Mouse (Mus musculus): ENCODE measurements around the gene Ddx10. TPM values are rescaled to one million over a fixed set of nuclear protein-coding genes. Genes with fewer than 3 reads are reported as not detected.

Ddx10 gene
- polyA plus RNA-seq (2016; fragmentation: Nextera tagmentation; extraction: Ambion mirVana): 21.1 and 31.4 TPM in 2 replicates

DNA sequence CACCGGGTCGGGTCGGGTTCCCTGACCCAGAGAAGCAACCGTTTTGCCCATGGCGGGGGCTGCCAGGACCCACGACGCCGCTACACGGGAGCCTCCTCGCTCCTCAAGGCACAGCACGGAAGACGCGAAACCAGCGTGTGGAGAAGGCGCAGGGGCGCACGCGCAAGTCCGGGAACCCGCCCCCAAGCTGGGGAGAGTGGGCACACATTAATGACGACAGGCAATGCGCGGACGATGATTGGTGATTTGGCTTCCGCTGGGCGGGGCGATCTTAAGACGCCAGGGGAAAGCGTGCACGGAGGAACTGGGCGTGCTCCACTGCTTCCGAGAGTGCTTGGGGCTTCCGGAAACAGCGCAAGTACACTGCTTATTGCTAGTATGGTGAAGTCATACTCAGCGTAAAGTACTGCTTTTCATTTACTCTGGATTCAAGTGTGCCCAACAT lies at the start of gene Ddx10:
Gene Ddx10 (minus strand): TSS at position 101 of the 445 bp plus-strand sequence.
- peak; percentile 95 for DNase-seq (ENCODE audit: low spot score)
- Histone ChIP-seq H3K27me3 (ENCODE audit: insufficient read depth, poor library complexity, severe bottlenecking) (no peaks in the 10 kb centered on the region), H3K4me3 (peak within 1 kb of the TSS; percentile 91), H3K9me3 (no peaks in the 10 kb centered on the region), H3K27ac (peak within 1 kb of the TSS; percentile 72), H3K36me3 (no peaks in the 10 kb centered on the region), H3K4me1 (replicated peaks) (peaks cover 21% of the 10 kb centered on the region)
- under 1% methylated on average over 35 of the region's 35 CpGs for WGBS

DNA sequence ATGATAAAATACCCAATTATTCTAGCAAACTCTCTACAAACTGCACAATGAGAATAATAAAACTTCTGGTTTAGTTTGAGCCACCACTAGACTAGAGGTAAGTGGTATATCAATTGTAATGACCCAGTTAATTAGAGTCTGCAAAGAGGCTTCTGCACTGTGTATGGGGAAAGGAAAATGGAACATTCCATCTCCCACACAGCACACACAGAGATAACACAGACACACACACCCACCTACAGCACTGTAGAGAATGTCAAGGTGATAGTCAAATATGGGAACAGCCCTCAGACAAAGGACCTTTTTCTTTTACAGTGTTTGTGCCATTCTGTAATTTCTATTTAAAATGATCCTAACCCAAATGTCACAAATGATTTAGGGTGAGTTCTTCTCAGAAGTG lies 45.0 kb upstream of the Ddx10 start:
- H3K27ac ChIP-seq: no peak overlapping the region
- no peaks in the 10 kb centered on the region for H3K9me3 ChIP-seq
- no peak for DNase-seq (ENCODE audit: low spot score)
- H3K36me3 ChIP-seq: no peaks in the 10 kb centered on the region
- no peak overlapping the region for H3K4me3 ChIP-seq
- no peaks in the 10 kb centered on the region for H3K27me3 ChIP-seq (ENCODE audit: insufficient read depth, poor library complexity, severe bottlenecking)
- no peaks in the 10 kb centered on the region for H3K4me1 ChIP-seq (replicated peaks)

GRCm38 (mm10) chr9:53290006-53290405 lies 42.2 kb upstream of the Ddx10 start:
- Histone ChIP-seq H3K36me3 (no peaks in the 10 kb centered on the region), H3K27me3 (ENCODE audit: insufficient read depth, poor library complexity, severe bottlenecking) (no peaks in the 10 kb centered on the region), H3K4me3 (no peak overlapping the region), H3K27ac (no peak overlapping the region), H3K9me3 (no peaks in the 10 kb centered on the region), H3K4me1 (replicated peaks) (no peaks in the 10 kb centered on the region)
- DNase-seq (ENCODE audit: low spot score): no peak
- 90% methylated on average over 3 of the region's 3 CpGs for WGBS

DNA sequence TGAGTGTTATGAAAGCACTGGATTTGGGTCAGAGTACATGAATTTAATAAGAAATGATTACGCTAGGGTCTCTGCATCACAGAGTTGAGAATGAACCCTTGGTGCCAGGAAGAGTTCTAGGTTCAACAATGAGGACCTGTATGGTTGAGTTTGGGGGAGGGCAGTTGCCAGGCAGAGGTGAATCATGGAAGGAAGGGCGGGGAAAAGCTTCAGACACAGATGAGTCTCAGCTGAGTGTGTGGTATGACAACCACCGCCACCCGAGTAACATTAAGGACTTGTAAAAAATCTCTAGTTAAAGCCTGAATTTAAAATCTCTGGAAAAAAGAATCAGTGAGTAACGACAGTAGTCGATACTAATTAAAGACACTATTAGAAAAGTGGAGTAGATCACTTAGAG lies 38.9 kb upstream of the Ddx10 start:
- WGBS: 88% methylated on average over 6 of the region's 6 CpGs
- Histone ChIP-seq H3K36me3 (no peaks in the 10 kb centered on the region), H3K4me3 (no peak overlapping the region), H3K9me3 (no peaks in the 10 kb centered on the region), H3K27ac (no peak overlapping the region), H3K27me3 (ENCODE audit: insufficient read depth, poor library complexity, severe bottlenecking) (no peaks in the 10 kb centered on the region), H3K4me1 (replicated peaks) (no peaks in the 10 kb centered on the region)
- DNase-seq (ENCODE audit: low spot score): no peak

DNA sequence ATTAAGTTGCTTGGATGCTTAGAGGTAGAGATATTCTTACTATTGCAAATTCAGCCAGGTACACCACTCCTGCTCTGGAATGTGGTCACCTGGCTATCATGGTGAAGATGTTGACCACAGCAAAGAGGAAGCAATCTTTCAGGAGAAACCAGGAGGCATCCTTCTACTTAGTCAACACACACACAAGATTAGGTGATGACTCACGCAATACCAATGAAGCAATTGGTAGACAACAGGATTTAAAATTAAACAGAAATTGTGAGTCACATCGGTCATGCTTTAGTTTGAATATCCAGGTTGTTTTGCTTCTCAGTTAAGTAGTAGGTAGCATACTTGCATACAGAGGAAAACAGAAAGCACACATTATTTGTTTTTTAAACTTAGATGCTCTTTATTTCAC lies 31.1 kb upstream of the Ddx10 start:
- no peak overlapping the region for H3K4me3 ChIP-seq
- 92% methylated on average over 2 of the region's 2 CpGs for WGBS
- no peaks in the 10 kb centered on the region for H3K4me1 ChIP-seq (replicated peaks)
- no peak for DNase-seq (ENCODE audit: low spot score)
- no peak overlapping the region for H3K27ac ChIP-seq
- no peaks in the 10 kb centered on the region for H3K9me3 ChIP-seq
- H3K27me3 ChIP-seq (ENCODE audit: insufficient read depth, poor library complexity, severe bottlenecking): no peaks in the 10 kb centered on the region
- H3K36me3 ChIP-seq: no peaks in the 10 kb centered on the region

DNA sequence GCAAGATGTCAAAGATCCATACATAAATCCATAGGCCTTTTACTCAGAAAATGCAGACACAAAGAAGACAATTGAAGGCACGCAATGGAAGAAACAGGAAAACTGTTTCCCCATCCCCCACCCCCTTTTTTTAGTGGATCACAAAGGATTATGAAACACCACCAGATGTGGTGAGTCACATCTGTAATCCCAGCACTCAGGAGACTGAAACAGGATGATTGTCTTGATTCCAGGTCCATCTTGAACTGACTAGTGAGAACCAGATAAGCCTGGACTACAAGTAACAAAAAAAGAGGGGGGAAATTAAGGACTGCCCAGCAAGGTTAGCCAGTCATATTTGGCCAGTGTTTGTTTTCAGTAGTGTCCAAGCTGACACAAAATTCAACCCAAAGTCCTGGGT lies 28.5 kb upstream of the Ddx10 start:
- Histone ChIP-seq H3K4me1 (replicated peaks) (no peaks in the 10 kb centered on the region), H3K9me3 (no peaks in the 10 kb centered on the region), H3K27ac (no peak overlapping the region), H3K4me3 (no peak overlapping the region), H3K36me3 (no peaks in the 10 kb centered on the region), H3K27me3 (ENCODE audit: insufficient read depth, poor library complexity, severe bottlenecking) (no peaks in the 10 kb centered on the region)
- no peak for DNase-seq (ENCODE audit: low spot score)
- WGBS: 79% methylated on average over 1 of the region's 1 CpGs

- no peaks in the 10 kb centered on the region for H3K4me1 ChIP-seq (replicated peaks)
- WGBS: 87% methylated on average over 4 of the region's 4 CpGs
- no peaks in the 10 kb centered on the region for H3K36me3 ChIP-seq
Observed at GRCm38 (mm10) chr9:53272714-53273113, 24.9 kb upstream of the Ddx10 start.

GRCm38 (mm10) chr9:53272207-53272606 lies 24.4 kb upstream of the Ddx10 start:
- H3K27ac ChIP-seq: no peak overlapping the region
- no peaks in the 10 kb centered on the region for H3K27me3 ChIP-seq (ENCODE audit: insufficient read depth, poor library complexity, severe bottlenecking)
- no peak overlapping the region for H3K4me3 ChIP-seq
- H3K4me1 ChIP-seq (replicated peaks): no peaks in the 10 kb centered on the region
- 73% methylated on average over 5 of the region's 5 CpGs for WGBS
- H3K9me3 ChIP-seq: no peaks in the 10 kb centered on the region
- DNase-seq (ENCODE audit: low spot score): no peak
- no peaks in the 10 kb centered on the region for H3K36me3 ChIP-seq

More at GRCm38 (mm10) chr9:53272714-53273113, 24.9 kb upstream of the Ddx10 start:
- Histone ChIP-seq H3K4me3 (no peak overlapping the region), H3K9me3 (no peaks in the 10 kb centered on the region), H3K27me3 (ENCODE audit: insufficient read depth, poor library complexity, severe bottlenecking) (no peaks in the 10 kb centered on the region), H3K27ac (no peak overlapping the region)
- no peak for DNase-seq (ENCODE audit: low spot score)

GRCm38 (mm10) chr9:53271281-53272022 lies 23.6 kb upstream of the Ddx10 start:
- Histone ChIP-seq H3K4me1 (replicated peaks) (no peaks in the 10 kb centered on the region), H3K9me3 (no peaks in the 10 kb centered on the region), H3K36me3 (no peaks in the 10 kb centered on the region), H3K27ac (no peak overlapping the region), H3K4me3 (no peak overlapping the region), H3K27me3 (ENCODE audit: insufficient read depth, poor library complexity, severe bottlenecking) (no peaks in the 10 kb centered on the region)
- no peak for DNase-seq (ENCODE audit: low spot score)
- WGBS: 80% methylated on average over 5 of the region's 5 CpGs

GRCm38 (mm10) chr9:53269466-53269755 lies 21.6 kb upstream of the Ddx10 start:
- Histone ChIP-seq H3K4me1 (replicated peaks) (no peaks in the 10 kb centered on the region), H3K4me3 (no peak overlapping the region), H3K27me3 (ENCODE audit: insufficient read depth, poor library complexity, severe bottlenecking) (no peaks in the 10 kb centered on the region), H3K27ac (no peak overlapping the region), H3K9me3 (no peaks in the 10 kb centered on the region), H3K36me3 (no peaks in the 10 kb centered on the region)
- no peak for DNase-seq (ENCODE audit: low spot score)
- 94% methylated on average over 5 of the region's 5 CpGs for WGBS

DNA sequence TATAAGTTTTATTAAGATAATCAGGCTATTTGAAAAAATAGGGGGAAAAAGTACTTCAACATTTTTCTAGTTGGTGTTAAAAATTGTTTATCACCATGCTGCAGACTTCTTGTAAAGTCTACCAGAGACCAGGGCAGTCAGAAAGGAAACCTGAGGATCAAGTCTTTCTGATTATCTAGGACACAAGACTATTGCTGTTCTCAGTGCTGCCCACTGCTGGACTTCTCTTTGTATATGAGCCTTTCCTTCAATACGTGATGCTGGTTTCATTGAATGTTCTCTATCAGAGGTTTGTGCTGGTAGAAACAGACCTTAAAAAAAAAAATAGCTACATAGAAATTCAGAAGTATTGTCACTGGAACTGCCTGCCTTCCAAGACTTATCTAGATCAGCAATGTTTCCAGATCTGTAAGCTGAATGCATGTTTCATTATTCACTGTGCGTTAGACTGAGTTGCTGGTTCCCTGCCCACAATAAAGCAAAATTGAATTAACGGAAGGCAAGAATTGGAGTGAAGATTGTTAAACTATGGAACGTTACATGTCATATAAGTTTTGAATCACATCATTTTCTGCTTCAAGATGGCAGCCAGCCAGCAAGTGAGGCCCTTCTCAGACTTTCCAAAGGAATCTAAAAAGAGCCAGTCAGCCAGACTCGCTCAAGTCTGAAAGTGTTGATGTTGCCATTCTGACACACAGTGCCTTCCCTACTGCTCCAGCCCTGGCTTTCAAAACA lies 21.0 kb upstream of the Ddx10 start:
- Histone ChIP-seq H3K4me1 (replicated peaks) (no peaks in the 10 kb centered on the region), H3K36me3 (no peaks in the 10 kb centered on the region), H3K4me3 (no peak overlapping the region), H3K9me3 (no peaks in the 10 kb centered on the region), H3K27me3 (ENCODE audit: insufficient read depth, poor library complexity, severe bottlenecking) (no peaks in the 10 kb centered on the region), H3K27ac (no peak overlapping the region)
- no peak for DNase-seq (ENCODE audit: low spot score)
- WGBS: 83% methylated on average over 5 of the region's 5 CpGs

DNA sequence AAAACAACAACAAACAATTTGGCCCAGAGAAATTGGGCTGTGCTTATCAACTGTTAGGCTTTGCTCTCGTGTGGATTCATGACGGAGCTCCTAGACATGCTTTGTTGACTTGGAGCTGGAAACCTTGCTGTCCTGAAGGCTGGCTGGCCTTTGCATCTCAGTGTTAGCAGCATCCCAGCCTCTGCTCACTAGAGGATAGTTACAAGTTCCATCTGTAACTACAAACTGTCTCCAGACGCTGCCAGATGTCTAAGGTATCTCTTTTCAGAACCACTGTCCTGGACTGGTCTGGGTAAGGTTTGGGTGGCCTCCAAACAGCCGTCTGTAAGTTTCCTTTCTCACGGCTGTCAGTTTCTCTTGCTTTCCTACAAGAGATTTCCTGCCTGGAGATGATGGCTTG lies 20.2 kb upstream of the Ddx10 start:
- no peak for DNase-seq (ENCODE audit: low spot score)
- H3K27me3 ChIP-seq (ENCODE audit: insufficient read depth, poor library complexity, severe bottlenecking): no peaks in the 10 kb centered on the region
- H3K4me3 ChIP-seq: no peak overlapping the region
- no peak overlapping the region for H3K27ac ChIP-seq
- H3K36me3 ChIP-seq: no peaks in the 10 kb centered on the region
- no peaks in the 10 kb centered on the region for H3K4me1 ChIP-seq (replicated peaks)
- 77% methylated on average over 5 of the region's 5 CpGs for WGBS
- H3K9me3 ChIP-seq: no peaks in the 10 kb centered on the region

- H3K27ac ChIP-seq: no peak overlapping the region
- no peaks in the 10 kb centered on the region for H3K4me1 ChIP-seq (replicated peaks)
- H3K36me3 ChIP-seq: no peaks in the 10 kb centered on the region
- H3K27me3 ChIP-seq (ENCODE audit: insufficient read depth, poor library complexity, severe bottlenecking): no peaks in the 10 kb centered on the region
- WGBS: 47% methylated on average over 2 of the region's 2 CpGs
- H3K4me3 ChIP-seq: no peak overlapping the region
- no peak for DNase-seq (ENCODE audit: low spot score)
- H3K9me3 ChIP-seq: no peaks in the 10 kb centered on the region
Observed at GRCm38 (mm10) chr9:53265589-53265988, 17.7 kb upstream of the Ddx10 start.
